Mouse (Mus musculus) small intestine, adult 2 months (tissue): Measurements from ENCODE around the gene Slc25a11.

ENCODE experiments used
- CTCF ChIP-seq: fragments of 200-500 bp; IDR thresholded peaks from 2 replicates; pipeline ENCODE4 v1.5.1; 2012; ENCODE audit warnings: low read depth, mild to moderate bottlenecking, control low read depth, inconsistent platforms, low read length, moderate library complexity, mixed read lengths; ENCODE audit not compliant: insufficient replicate concordance, insufficient read length; ENCODE audit errors: extremely low read depth
- POLR2A ChIP-seq: fragments of 200-500 bp; IDR thresholded peaks from 2 replicates; pipeline ENCODE4 v1.6.1; 2012; ENCODE audit warnings: low read depth, mild to moderate bottlenecking, control low read depth, inconsistent platforms, low read length, moderate library complexity

DNA sequence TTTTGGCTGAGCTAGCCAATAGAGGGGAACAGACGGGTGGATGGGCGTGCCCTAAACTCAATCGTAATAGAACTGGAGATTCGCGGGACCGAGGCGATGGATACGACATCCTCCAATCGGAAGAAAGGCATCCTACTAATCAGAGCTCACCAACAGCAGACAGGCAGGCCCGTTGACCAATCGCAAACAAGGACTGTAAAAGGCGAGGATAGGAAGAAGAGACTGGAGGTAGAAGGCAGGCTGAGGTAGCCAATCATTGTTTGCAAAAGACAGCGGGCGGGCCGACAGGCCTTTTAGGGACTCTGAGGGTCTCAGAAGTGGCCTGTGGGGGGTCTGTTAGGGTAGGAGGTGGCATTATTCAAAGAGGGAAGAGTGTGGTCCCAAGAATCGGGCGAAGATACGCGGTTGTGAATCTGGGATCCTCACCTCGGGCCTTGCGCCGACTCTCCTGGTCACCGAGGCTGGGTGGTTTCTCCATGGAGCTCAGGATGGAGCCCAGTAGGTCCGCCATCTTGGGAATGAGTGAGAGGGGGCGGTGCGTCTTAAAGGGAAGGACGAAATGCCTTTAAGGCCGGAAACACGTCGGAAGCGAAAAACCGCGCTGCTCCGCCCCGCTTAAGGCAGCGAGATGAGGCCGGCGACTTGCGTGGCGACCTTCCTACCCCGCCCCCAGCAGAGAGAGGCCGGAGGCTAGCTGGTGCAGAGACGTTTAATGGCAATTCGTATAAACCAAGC lies 21.7 kb upstream of the Slc25a11 start, which contains the start of gene Spag7:
- TF ChIP-seq POLR2A, result peak; percentile 42
- no peak for TF ChIP-seq CTCF
